Mouse (Mus musculus) midbrain, embryonic 16.5 days (tissue): Measurements from ENCODE around the gene Npr3. TPM values are rescaled to one million over a fixed set of nuclear protein-coding genes. Genes with fewer than 3 reads are reported as not detected.
A peak's percentile ranks its signal among the peaks of the same experiment; 100 is the strongest.
"Not testable (repeated sequence)": the region's sequence is repeated elsewhere in the genome, so short reads cannot be mapped to it uniquely, and the experiment has no call there.

Experiments
- ATAC-seq: fragments of 200-750 bp; cut with Nextera tagmentation; 2 replicates; pipeline ENCODE4 v1.8.0; 2017; ENCODE audit warnings: moderate TSS enrichment
- H3K27ac ChIP-seq: fragments of 300-500 bp; sonication (generic); 2 replicates; pipeline ENCODE4 v1.5.1; 2014; ENCODE audit warnings: mild to moderate bottlenecking, low read length, mixed read lengths
- H3K27me3 ChIP-seq: fragments of 300-500 bp; sonication (generic); 2 replicates; pipeline ENCODE4 v1.6.1; 2014; ENCODE audit warnings: low read depth, low read length, mixed read lengths; ENCODE audit not compliant: control insufficient read depth, insufficient read depth
- H3K36me3 ChIP-seq: fragments of 300-500 bp; sonication (generic); 2 replicates; pipeline ENCODE4 v1.6.1; 2014; ENCODE audit warnings: mild to moderate bottlenecking, low read length, moderate library complexity, mixed read lengths; ENCODE audit not compliant: control insufficient read depth, insufficient read depth
- H3K4me1 ChIP-seq: fragments of 300-500 bp; sonication (generic); 2 replicates; pipeline ENCODE4 v1.6.1; 2014; ENCODE audit warnings: mild to moderate bottlenecking, low read length, mixed read lengths; ENCODE audit not compliant: control insufficient read depth, insufficient read depth
- H3K4me2 ChIP-seq: fragments of 300-500 bp; sonication (generic); 2 replicates; pipeline ENCODE4 v1.6.1; 2014; ENCODE audit warnings: mild to moderate bottlenecking, low read length, mixed read lengths
- H3K4me3 ChIP-seq: fragments of 300-500 bp; sonication (generic); 2 replicates; pipeline ENCODE4 v1.5.1; 2014; ENCODE audit warnings: low read depth, mild to moderate bottlenecking, low read length, moderate library complexity, mixed read lengths
- H3K9ac ChIP-seq: fragments of 300-500 bp; sonication (generic); 2 replicates; pipeline ENCODE4 v1.6.1; 2014; ENCODE audit warnings: low read depth, low read length, mixed read lengths
- H3K9me3 ChIP-seq: fragments of 300-500 bp; sonication (generic); replicated peaks from 2 replicates; pipeline ENCODE4 v1.6.1; 2014; ENCODE audit warnings: mild to moderate bottlenecking, low read length, mixed read lengths; ENCODE audit not compliant: control insufficient read depth, poor library complexity, severe bottlenecking
- WGBS: fragments of 180-500 bp; shearing (Covaris S2); extraction: QIAGEN DNeasy Blood & Tissue Kit; methylation state at CpG from one replicate; pipeline ENCODE4 v1.1.7; 2014; 5-methylcytosine and 5-hydroxymethylcytosine counted together
- polyA plus RNA-seq: library from polyadenylated mRNA; unstranded; fragments of >200 nt; fragmentation: Nextera tagmentation; extraction: Ambion mirVana; gene quantifications from 2 replicates; pipeline ENCODE4 v1.2.1, GENCODE M21; 2015

Gene Npr3
- polyA plus RNA-seq, 1 experiment from 2014 or later = 0.78 TPM

- H3K4me2 ChIP-seq, H3K9me3 ChIP-seq, ATAC-seq, H3K4me1 ChIP-seq, H3K27ac ChIP-seq, H3K36me3 ChIP-seq, H3K27me3 ChIP-seq, H3K9ac ChIP-seq, H3K4me3 ChIP-seq: not testable (repeated sequence)
- WGBS = 79% methylated on average over 6 of the region's 6 CpGs
Observed at GRCm38 (mm10) chr15:11822347-11822746, 84.7 kb downstream of the Npr3 start.

GRCm38 (mm10) chr15:11815551-11815950, 91.5 kb downstream of the Npr3 start:
- Histone ChIP-seq H3K27me3 (no peaks in the 10 kb centered on the region), H3K9me3 (no peaks in the 10 kb centered on the region), H3K4me1 (no peaks in the 10 kb centered on the region), H3K4me2 (no peak overlapping the region), H3K4me3 (no peak overlapping the region), H3K36me3 (no peaks in the 10 kb centered on the region), H3K9ac (no peak overlapping the region), H3K27ac (no peak overlapping the region)
- no peak for ATAC-seq
- WGBS = 83% methylated on average over 4 of the region's 4 CpGs

GRCm38 (mm10) chr15:11803576-11803975, 103.5 kb downstream of the Npr3 start:
- Histone ChIP-seq H3K27me3 (no peaks in the 10 kb centered on the region), H3K27ac (no peak overlapping the region), H3K9ac (no peak overlapping the region), H3K4me1 (no peaks in the 10 kb centered on the region; the same call in 1 of the 2 replicates), H3K4me2 (no peak overlapping the region), H3K4me3 (no peak overlapping the region), H3K36me3 (no peaks in the 10 kb centered on the region), H3K9me3 (no peaks in the 10 kb centered on the region)
- ATAC-seq = no peak
- WGBS = 66% methylated on average over 4 of the region's 4 CpGs

- H3K9me3 ChIP-seq = no peaks in the 10 kb centered on the region
- peak; percentile 62; the same call in 1 of the 2 replicates for ATAC-seq
- H3K27ac ChIP-seq = no peak overlapping the region
- WGBS = 55% methylated on average over 13 of the region's 13 CpGs
- no peaks in the 10 kb centered on the region for H3K27me3 ChIP-seq
- no peak overlapping the region for H3K9ac ChIP-seq
- no peak overlapping the region for H3K4me3 ChIP-seq
- H3K36me3 ChIP-seq = no peaks in the 10 kb centered on the region
- H3K4me2 ChIP-seq = no peak overlapping the region
- H3K4me1 ChIP-seq = no peaks in the 10 kb centered on the region; the same call in 1 of the 2 replicates
Observed at GRCm38 (mm10) chr15:11801863-11802722, 105.0 kb downstream of the Npr3 start.

- 50% methylated on average over 2 of the region's 2 CpGs for WGBS
Observed at GRCm38 (mm10) chr15:11794632-11795031, 112.5 kb downstream of the Npr3 start.

More at GRCm38 (mm10) chr15:11794632-11795031, 112.5 kb downstream of the Npr3 start:
- H3K9ac ChIP-seq = no peak overlapping the region
- ATAC-seq = no peak
- no peak overlapping the region for H3K4me2 ChIP-seq
- no peaks in the 10 kb centered on the region for H3K9me3 ChIP-seq
- no peak overlapping the region for H3K4me3 ChIP-seq
- no peaks in the 10 kb centered on the region for H3K4me1 ChIP-seq
- H3K27ac ChIP-seq = no peak overlapping the region
- H3K27me3 ChIP-seq = no peaks in the 10 kb centered on the region
- H3K36me3 ChIP-seq = no peaks in the 10 kb centered on the region

Other genes with a start within 250 kb of the Npr3 start
- 563 and 582 TPM in 2 replicates for gene Sub1, start 89.7 kb upstream of the Npr3 start, polyA plus RNA-seq
- gene Zfr, start 210.5 kb upstream of the Npr3 start, polyA plus RNA-seq = 161 and 169 TPM in 2 replicates